Mouse (Mus musculus): ENCODE measurements at regions not wholly inside any gene's neighbourhood (a gene's known extent, or its start where the extent isn't known, plus 50 kb on each side); places are given as distances from the start of the nearest gene placed in this dataset.
A peak's percentile ranks its signal among the peaks of the same experiment; 100 is the strongest.

DNA sequence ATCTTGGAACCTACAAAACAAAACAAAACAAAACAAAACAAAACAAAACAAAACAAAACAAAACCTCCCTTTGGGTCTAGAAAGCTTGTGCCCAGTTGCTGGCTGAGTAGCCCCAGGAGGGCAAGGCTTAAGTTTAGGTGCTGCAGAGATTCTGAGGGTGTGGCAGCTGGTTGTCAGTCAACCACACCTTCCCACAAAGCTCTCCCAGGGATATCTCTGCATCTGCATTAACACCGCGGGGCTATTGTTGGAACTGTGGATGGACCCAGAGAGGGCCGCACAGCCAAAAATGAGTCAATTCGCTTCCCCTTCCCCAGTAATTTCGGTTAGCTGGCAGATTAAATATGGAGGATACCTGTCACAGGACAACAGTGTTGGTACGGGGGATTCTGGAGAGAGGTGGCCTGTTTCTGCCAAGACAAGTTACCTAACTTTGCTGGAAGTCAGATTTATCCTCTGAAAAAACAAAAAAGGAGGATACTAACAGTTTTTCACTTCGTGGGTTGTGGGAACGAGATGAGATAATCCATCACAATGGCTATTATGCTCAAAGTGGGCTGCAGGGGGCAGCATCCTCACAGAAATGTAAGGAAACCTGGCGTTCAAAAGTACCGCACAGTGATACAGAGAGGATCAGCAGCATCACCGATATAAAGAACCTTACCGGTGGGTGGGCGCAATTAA is 96.7 kb downstream of the 1500009L16Rik start:
- no peaks in the 10 kb centered on the region for H3K27me3 ChIP-seq (replicated peaks)
- WGBS, result 11% methylated on average over 13 of the region's 13 CpGs
- peak overlapping the region; percentile 15; the same call in 1 of the 2 replicates for H3K4me3 ChIP-seq
- peak overlapping the region; percentile 56 for H3K4me2 ChIP-seq
- no peak overlapping the region for H3K27ac ChIP-seq (ENCODE audit: poor library complexity, severe bottlenecking)
- H3K36me3 ChIP-seq, result no peaks in the 10 kb centered on the region
- H3K9me3 ChIP-seq (replicated peaks), result no peaks in the 10 kb centered on the region
- H3K9ac ChIP-seq, result no peak overlapping the region
- peaks cover 6% of the 10 kb centered on the region; the same call in 1 of the 2 replicates for H3K4me1 ChIP-seq (replicated peaks)
- ATAC-seq (ENCODE audit: insufficient number of reproducible peaks, low FRiP score), result no peak

GRCm38 (mm10) chr10:83819950-83820275 is 97.2 kb downstream of the 1500009L16Rik start:
- Histone ChIP-seq H3K4me3 (no peak overlapping the region), H3K9ac (no peak overlapping the region), H3K4me2 (no peak overlapping the region), H3K4me1 (replicated peaks) (peaks cover 6% of the 10 kb centered on the region; the same call in 1 of the 2 replicates), H3K36me3 (no peaks in the 10 kb centered on the region), H3K27ac (ENCODE audit: poor library complexity, severe bottlenecking) (no peak overlapping the region), H3K27me3 (replicated peaks) (no peaks in the 10 kb centered on the region), H3K9me3 (replicated peaks) (no peaks in the 10 kb centered on the region)
- ATAC-seq (ENCODE audit: insufficient number of reproducible peaks, low FRiP score), result no peak
- 71% methylated on average over 8 of the region's 8 CpGs for WGBS

GRCm38 (mm10) chr10:83821089-83821488 is 98.4 kb downstream of the 1500009L16Rik start:
- H3K27me3 ChIP-seq (replicated peaks), result no peaks in the 10 kb centered on the region
- peaks cover 6% of the 10 kb centered on the region; the same call in 1 of the 2 replicates for H3K4me1 ChIP-seq (replicated peaks)
- WGBS, result 70% methylated on average over 10 of the region's 10 CpGs
- no peaks in the 10 kb centered on the region for H3K9me3 ChIP-seq (replicated peaks)
- no peak overlapping the region for H3K27ac ChIP-seq (ENCODE audit: poor library complexity, severe bottlenecking)
- no peaks in the 10 kb centered on the region for H3K36me3 ChIP-seq
- H3K4me2 ChIP-seq, result no peak overlapping the region
- no peak for ATAC-seq (ENCODE audit: insufficient number of reproducible peaks, low FRiP score)
- no peak overlapping the region for H3K9ac ChIP-seq
- H3K4me3 ChIP-seq, result no peak overlapping the region

GRCm38 (mm10) chr10:83826105-83826504 is 103.4 kb downstream of the 1500009L16Rik start:
- H3K4me2 ChIP-seq, result no peak overlapping the region
- H3K4me3 ChIP-seq, result no peak overlapping the region
- H3K27me3 ChIP-seq (replicated peaks), result no peaks in the 10 kb centered on the region
- 87% methylated on average over 5 of the region's 5 CpGs for WGBS
- no peak overlapping the region for H3K27ac ChIP-seq (ENCODE audit: poor library complexity, severe bottlenecking)
- no peaks in the 10 kb centered on the region for H3K36me3 ChIP-seq
- no peak overlapping the region for H3K9ac ChIP-seq
- no peak for ATAC-seq (ENCODE audit: insufficient number of reproducible peaks, low FRiP score)
- H3K9me3 ChIP-seq (replicated peaks), result no peaks in the 10 kb centered on the region
- 0 out of 2 replicates have a peak, but pooled peaks cover 5% of the 10 kb centered on the region for H3K4me1 ChIP-seq (replicated peaks)

DNA sequence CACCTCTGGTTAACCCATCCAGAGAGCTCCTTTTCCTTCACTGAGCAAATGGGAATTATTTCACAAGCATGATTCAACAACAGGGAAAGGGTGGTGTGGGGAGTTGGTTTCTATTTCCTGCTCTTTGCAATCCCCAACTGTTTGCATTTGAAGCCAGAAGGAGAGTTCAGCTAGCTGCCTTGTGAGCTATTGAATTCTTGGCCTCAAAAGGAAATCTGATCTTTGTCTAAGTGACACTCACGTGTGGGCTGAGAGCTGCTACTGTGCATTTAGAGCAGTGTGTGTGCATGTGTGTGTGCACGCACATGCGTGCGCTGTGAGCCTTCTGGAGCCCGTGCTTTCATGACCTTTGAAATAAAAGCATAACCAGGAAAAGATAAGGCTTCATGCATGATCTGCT is 113.7 kb downstream of the 1500009L16Rik start:
- peaks cover 12% of the 10 kb centered on the region for H3K4me1 ChIP-seq (replicated peaks)
- 50% methylated on average over 5 of the region's 5 CpGs for WGBS
- H3K27me3 ChIP-seq (replicated peaks), result no peaks in the 10 kb centered on the region
- H3K4me3 ChIP-seq, result no peak overlapping the region
- no peaks in the 10 kb centered on the region for H3K9me3 ChIP-seq (replicated peaks)
- H3K4me2 ChIP-seq, result no peak overlapping the region
- ATAC-seq (ENCODE audit: insufficient number of reproducible peaks, low FRiP score), result no peak
- no peaks in the 10 kb centered on the region for H3K36me3 ChIP-seq
- no peak overlapping the region; the same call in 1 of the 2 replicates for H3K27ac ChIP-seq (ENCODE audit: poor library complexity, severe bottlenecking)
- no peak overlapping the region for H3K9ac ChIP-seq

DNA sequence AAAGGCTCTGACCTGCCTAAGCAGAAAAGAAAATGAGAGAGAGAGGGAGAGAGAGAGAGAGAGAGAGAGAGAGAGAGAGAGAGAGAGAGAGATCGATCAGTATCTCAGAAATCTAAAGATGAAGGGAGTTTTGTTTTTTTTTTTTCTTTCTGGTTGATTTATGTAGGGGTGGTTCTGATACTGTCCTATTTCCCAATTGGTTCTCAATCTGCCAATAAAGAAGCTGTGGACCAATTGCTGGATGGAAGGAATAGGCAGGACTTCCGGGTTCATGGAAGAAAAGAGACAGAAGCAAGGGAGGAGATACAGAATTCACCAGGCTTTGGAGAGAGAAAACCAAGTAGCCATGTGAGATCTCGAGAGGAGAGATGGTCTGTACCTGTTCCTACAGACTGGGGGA is 117.6 kb downstream of the 1500009L16Rik start:
- Histone ChIP-seq H3K4me3 (no peak overlapping the region), H3K9me3 (replicated peaks) (peaks cover 8% of the 10 kb centered on the region), H3K4me2 (no peak overlapping the region), H3K9ac (no peak overlapping the region), H3K27ac (ENCODE audit: poor library complexity, severe bottlenecking) (no peak overlapping the region), H3K4me1 (replicated peaks) (peaks cover 12% of the 10 kb centered on the region), H3K36me3 (no peaks in the 10 kb centered on the region), H3K27me3 (replicated peaks) (no peaks in the 10 kb centered on the region)
- ATAC-seq (ENCODE audit: insufficient number of reproducible peaks, low FRiP score), result no peak
- 67% methylated on average over 3 of the region's 3 CpGs for WGBS

DNA sequence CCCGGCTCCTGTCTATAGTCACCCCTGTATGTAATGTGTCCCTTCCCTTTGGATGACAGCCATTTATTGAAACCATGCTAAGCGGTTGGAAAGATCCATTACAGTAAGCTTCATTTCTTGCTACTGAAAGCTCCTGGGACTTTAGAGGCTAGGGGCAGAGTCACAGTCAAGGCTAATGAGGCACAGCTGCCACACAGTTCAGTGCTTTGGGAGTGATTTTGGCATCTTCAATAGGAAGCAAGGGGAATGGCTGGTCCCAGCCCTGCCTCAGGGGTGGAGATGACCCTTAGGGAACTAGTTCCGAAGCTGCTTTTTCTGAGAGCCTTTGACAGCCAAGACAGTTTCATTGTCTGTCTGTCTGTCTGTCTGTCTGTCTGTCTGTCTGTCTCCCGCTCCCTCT is 128.2 kb downstream of the 1500009L16Rik start:
- Histone ChIP-seq H3K4me1 (replicated peaks) (peaks cover 18% of the 10 kb centered on the region), H3K27me3 (replicated peaks) (no peaks in the 10 kb centered on the region), H3K36me3 (no peaks in the 10 kb centered on the region), H3K27ac (ENCODE audit: poor library complexity, severe bottlenecking) (no peak overlapping the region), H3K9me3 (replicated peaks) (no peaks in the 10 kb centered on the region), H3K4me3 (no peak overlapping the region), H3K9ac (no peak overlapping the region), H3K4me2 (no peak overlapping the region)
- 87% methylated on average over 4 of the region's 4 CpGs for WGBS
- ATAC-seq (ENCODE audit: insufficient number of reproducible peaks, low FRiP score), result no peak

DNA sequence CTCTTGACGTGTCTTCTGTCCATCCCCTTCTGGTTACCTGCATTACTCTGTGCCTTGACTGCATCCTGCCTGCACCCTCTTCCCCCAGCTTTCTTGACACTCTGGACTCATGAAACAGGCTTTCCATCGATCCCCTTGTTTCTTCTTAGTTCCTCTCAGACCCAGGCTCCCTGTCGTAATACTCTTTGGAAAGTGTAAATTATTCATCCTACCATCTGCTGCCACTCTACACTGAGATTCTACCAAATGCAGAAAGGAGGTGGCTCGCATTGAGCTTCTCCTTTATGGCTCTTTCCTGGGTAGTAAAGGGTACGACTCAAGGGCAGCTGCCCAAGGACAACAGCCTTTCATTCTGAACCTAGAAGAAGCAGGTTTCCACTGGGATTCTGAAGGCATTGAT is 129.5 kb downstream of the 1500009L16Rik start:
- H3K4me3 ChIP-seq, result no peak overlapping the region
- H3K9me3 ChIP-seq (replicated peaks), result no peaks in the 10 kb centered on the region
- whole genome bisulfite sequencing, result 78% methylated on average over 5 of the region's 5 CpGs
- H3K4me2 ChIP-seq, result no peak overlapping the region
- no peak overlapping the region for H3K9ac ChIP-seq
- peaks cover 4% of the 10 kb centered on the region for H3K4me1 ChIP-seq (replicated peaks)
- H3K36me3 ChIP-seq, result no peaks in the 10 kb centered on the region
- H3K27me3 ChIP-seq (replicated peaks), result no peaks in the 10 kb centered on the region
- ATAC-seq (ENCODE audit: insufficient number of reproducible peaks, low FRiP score), result no peak
- H3K27ac ChIP-seq (ENCODE audit: poor library complexity, severe bottlenecking), result no peak overlapping the region

DNA sequence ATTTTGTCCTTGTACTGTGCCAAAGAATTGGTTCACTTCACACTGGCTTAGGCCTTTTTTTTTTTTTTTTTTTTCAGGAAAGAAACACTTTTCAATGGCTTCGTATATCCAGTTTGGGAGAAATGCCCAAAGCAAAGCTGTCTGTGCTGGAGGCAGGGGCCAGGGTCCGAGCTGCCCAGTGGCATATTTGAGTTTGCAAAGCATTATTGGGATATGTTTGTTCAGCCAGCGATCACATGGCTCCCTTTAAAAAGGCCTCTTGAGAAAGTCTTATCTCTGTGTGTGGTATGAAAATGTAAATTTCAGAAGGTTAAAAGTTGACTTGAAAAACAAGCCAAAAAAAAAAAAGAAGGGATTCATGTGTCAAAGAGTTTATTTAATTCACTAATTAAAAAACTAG is 130.1 kb downstream of the 1500009L16Rik start:
- no peak overlapping the region for H3K4me2 ChIP-seq
- WGBS, result 65% methylated on average over 3 of the region's 3 CpGs
- H3K27me3 ChIP-seq (replicated peaks), result no peaks in the 10 kb centered on the region
- no peaks in the 10 kb centered on the region for H3K4me1 ChIP-seq (replicated peaks)
- no peak overlapping the region for H3K27ac ChIP-seq (ENCODE audit: poor library complexity, severe bottlenecking)
- H3K9me3 ChIP-seq (replicated peaks), result no peaks in the 10 kb centered on the region
- no peaks in the 10 kb centered on the region for H3K36me3 ChIP-seq
- no peak for ATAC-seq (ENCODE audit: insufficient number of reproducible peaks, low FRiP score)
- no peak overlapping the region for H3K9ac ChIP-seq
- no peak overlapping the region for H3K4me3 ChIP-seq

DNA sequence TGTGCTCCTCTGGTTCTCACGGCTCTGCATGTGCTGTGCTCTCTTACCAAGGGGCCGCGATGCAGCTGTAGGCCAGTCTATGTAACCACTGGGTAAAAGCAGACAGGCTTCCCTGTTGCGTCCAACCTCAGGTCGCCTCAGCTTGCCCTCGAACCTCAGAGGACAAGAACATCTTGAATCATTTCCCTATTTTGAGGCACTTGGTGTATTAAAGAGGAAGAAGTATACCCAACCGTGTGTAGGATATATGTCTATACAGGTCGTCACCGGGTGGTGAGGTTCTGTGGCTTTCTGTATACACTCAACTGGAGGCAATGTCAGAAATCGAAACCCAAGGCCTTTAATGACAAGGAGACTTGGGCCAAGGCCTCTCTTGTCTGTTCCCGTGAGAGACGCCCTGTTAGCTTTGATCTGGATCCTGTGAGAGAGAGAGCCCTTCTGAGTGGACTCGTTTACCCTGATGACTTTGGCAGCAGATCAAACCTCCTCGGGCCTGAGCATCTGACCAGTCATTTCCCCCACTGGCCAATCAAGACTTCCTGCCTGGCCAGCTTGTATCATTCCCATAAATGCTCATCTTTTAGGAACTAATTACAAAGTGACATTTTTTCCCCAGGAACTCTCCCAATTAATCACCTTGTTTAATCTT is 135.3 kb downstream of the 1500009L16Rik start:
- Histone ChIP-seq H3K27me3 (replicated peaks) (no peaks in the 10 kb centered on the region), H3K9ac (no peak overlapping the region), H3K27ac (ENCODE audit: poor library complexity, severe bottlenecking) (no peak overlapping the region), H3K9me3 (replicated peaks) (no peaks in the 10 kb centered on the region), H3K4me1 (replicated peaks) (no peaks in the 10 kb centered on the region; the same call in 1 of the 2 replicates), H3K4me2 (no peak overlapping the region), H3K36me3 (no peaks in the 10 kb centered on the region), H3K4me3 (no peak overlapping the region)
- 70% methylated on average over 14 of the region's 14 CpGs for WGBS
- ATAC-seq (ENCODE audit: insufficient number of reproducible peaks, low FRiP score), result no peak; the same call in 1 of the 2 replicates

DNA sequence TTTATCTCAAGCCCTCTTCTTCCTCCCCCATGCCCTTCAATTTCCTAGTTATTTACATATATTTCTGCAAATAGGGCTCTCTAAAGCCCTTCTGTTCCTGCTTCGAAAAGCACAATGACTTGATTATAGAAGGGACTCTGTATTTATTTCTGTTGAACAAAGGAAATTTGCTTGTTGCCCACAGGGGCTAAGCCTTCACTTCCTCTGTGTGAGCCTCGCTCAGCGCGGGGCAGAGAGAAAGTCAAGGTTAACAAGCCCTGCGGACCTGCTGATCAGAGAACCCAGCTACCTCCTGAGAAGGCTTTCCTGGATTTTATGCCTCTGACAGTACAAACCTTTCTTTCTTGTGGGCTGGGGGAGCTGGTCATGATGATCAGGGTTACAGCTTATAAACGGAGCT is 136.0 kb downstream of the 1500009L16Rik start:
- WGBS, result 71% methylated on average over 6 of the region's 6 CpGs
- H3K4me2 ChIP-seq, result no peak overlapping the region
- H3K9ac ChIP-seq, result no peak overlapping the region
- H3K27ac ChIP-seq (ENCODE audit: poor library complexity, severe bottlenecking), result no peak overlapping the region
- H3K9me3 ChIP-seq (replicated peaks), result no peaks in the 10 kb centered on the region
- H3K36me3 ChIP-seq, result no peaks in the 10 kb centered on the region
- ATAC-seq (ENCODE audit: insufficient number of reproducible peaks, low FRiP score), result no peak
- no peak overlapping the region for H3K4me3 ChIP-seq
- no peaks in the 10 kb centered on the region; the same call in 1 of the 2 replicates for H3K4me1 ChIP-seq (replicated peaks)
- H3K27me3 ChIP-seq (replicated peaks), result no peaks in the 10 kb centered on the region

Data from heart, embryonic 12.5 days (tissue).